Mouse (Mus musculus) thymus, postnatal 0 days (tissue): ENCODE results near the gene Ak9. TPM values are rescaled to one million over a fixed set of nuclear protein-coding genes. Genes with fewer than 3 reads are reported as not detected.

Source experiments
- DNase-seq: peaks from one replicate; pipeline ENCODE4 v3.0.0-alpha.2; 2015; ENCODE audit warnings: low spot score
- polyA plus RNA-seq: library from polyadenylated mRNA; unstranded; fragments of >200 nt; fragmentation: Nextera tagmentation; extraction: Ambion mirVana; gene quantifications from 2 replicates; pipeline ENCODE4 v1.2.1, GENCODE M21; 2015

Gene Ak9
- polyA plus RNA-seq = 0.04 TPM in 1 of 2 replicates, not detected in the other

DNA sequence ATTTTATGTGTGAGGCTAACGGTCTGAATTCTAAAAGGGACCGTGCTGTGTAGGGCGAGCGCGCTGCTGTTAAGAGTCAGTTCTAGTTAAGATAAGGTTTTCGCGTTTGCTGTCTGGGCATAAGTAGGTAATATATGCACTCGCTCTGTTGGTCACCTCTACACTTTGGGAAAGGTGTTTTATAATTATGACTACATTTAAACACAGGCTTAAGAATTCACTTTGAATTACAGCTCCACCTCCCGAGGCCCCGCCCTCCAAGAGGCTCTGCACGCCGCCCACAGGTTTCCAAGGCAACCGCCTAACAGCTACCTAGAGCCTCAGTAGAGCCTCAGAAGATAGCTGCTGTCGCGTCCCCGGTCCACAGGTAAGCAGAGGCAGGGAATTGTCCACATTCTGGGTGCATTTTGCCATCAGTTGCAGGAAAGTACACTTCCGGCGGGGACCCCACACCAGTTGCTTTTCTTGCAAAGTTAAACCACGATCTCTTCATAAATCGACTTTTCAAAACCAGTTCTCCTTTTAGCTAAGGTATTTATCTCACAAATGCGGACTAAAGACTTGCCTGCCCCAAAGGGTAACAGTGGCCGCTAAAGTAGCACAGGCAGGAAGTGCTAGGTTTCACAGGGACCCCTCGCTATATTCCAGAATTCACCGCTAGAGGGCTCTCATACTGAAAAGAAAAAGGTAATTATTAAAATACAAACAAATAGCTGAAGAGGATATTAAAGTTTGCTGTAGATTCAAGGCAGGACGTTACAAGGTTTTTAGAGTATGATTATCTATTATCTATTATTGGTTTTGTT lies at the start of gene Ak9:
TSS of gene Ak9 (plus strand) at position 342 of the 806 bp plus-strand sequence.
- peak; percentile 90 for DNase-seq

GRCm38 (mm10) chr10:41260243-41261006 lies 43.4 kb upstream of the Ak9 start:
- DNase-seq = no peak

DNA sequence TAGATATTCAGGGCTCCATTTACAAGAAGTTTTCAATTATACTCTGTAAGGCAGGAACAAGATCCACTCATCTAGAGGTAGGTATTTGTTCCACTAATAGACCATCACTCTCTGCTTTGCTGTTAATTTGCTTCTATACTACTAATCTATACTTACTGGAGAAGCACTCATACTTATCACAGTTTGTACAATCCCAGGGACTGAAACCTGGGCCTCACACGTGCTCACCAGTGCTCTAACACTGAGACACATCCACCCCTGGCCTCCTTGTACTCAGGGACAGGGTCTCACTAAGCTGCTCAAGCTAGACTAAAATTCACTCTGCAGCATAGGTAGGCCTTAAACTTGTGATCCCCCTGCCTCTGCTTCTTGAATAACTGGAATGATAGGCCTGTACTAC lies 42.6 kb upstream of the Ak9 start:
- DNase-seq = no peak

GRCm38 (mm10) chr10:41261889-41262288 lies 41.9 kb upstream of the Ak9 start:
- no peak for DNase-seq

DNA sequence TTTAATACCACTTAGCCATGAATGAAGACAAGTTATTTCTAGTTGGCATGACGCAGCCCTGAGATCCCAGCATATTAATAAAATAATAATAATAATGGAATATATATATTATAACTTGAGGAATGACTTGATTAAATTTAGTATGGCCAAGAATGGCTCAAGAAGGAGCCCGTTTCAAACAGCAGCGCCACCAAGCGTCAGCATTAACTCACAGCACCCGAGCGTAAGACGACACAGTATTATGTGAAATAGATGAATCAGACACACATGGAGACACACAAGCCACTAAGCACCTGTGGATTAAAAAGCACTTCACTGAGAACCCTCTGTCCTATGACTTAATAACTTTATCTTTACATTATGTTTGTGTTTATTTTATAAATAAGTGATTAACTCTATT lies 31.9 kb upstream of the Ak9 start:
- DNase-seq = no peak

DNA sequence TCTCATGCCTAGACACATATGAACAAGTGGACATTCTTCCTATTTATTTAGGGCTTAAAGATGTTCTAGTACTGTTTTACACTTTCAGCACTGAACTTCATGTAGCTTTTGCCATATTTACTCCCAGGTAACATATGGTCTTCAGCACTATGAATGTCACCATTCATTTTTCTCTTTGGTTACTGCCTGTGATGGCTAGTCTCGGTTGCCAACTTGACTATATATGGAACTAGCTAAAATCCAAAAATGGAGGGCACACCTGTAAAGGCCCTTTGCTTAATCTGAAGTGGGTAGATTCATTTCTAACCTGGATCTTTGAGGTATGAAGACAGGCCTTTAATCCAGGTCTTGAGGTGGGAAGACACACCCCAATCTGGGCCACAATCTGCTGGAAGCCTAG lies 28.9 kb upstream of the Ak9 start:
- DNase-seq = no peak

DNA sequence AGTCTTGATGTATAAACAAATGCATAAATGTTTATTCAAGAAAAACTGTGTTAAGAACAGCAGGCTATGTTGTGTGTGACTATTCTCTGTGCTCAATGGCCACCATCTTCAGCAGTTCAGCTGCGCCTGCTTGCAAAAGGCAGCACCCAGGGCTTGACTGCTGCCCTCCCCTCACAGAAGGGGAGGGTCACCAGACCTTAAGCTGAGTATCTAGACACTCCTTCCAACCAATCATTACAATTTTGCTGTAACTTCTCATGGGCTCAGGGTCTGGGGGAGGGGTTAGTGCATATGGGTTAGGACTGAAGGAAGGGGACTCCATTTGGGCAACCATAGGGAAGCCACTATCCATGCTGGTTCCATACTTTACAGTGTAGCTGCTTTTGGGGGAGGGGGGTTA lies 25.0 kb upstream of the Ak9 start:
- no peak for DNase-seq

- no peak for DNase-seq
Observed at GRCm38 (mm10) chr10:41280177-41280576, 23.6 kb upstream of the Ak9 start.

GRCm38 (mm10) chr10:41280796-41281195 lies 23.0 kb upstream of the Ak9 start:
- DNase-seq = no peak

DNA sequence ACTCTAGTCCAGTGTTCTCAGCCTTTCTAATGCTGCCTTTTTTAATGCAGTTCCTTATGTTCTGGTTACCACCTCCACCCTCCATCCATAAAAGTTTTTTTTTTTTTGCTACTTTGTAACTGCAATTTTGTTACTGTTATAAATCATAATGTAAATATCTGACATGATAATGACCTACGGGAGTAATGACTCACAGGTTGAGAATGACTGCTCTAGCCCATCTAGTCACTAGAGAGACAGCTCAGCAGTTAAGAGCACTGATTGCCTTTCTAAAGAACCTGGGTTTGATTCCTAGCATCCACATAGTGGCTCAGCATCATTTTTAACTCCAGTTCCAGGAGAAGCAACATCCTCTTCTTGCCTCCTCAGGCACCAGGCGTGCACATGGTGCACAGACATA lies 21.7 kb upstream of the Ak9 start:
- DNase-seq = no peak

- DNase-seq = no peak
Observed at GRCm38 (mm10) chr10:41287618-41288017, 16.2 kb upstream of the Ak9 start.

DNA sequence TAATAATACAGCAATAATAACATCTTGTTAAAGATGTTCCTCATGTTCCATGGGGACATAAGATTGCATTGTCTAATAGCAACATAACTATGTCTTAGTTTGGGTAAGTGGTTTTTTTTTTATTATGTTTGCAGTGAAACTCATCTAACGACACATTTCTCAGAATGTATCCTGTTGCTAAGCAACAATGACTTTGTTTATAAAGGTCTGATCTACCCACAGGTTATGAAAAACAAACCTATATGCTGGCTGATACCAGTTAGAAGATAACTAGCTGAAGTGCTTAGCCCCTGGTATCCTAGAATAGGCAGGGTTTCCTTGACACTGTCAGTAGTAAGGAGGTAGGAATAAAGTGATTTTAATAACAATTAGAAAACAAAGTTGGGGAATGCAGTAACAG lies 15.7 kb upstream of the Ak9 start:
- DNase-seq = no peak

GRCm38 (mm10) chr10:41288771-41289415 lies 14.9 kb upstream of the Ak9 start:
- DNase-seq = peak; percentile 85

DNA sequence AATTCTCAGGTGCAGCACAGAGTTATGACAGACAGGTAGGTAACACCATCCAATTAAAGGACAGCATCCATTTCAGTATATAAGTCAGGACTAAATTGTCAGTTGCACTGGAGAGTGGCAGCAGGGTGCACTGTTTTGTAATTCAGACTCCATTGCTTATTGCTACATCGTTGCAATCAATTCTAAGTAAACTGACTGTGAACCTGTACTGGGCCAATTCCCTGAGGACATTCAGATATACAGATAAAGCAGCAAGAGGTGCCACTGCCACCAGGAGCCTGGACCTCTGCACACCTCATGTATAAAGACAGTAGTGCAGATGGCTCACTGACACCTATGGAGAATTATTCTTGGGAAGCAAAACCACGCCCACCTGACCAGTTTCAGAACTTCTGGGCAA lies 12.8 kb upstream of the Ak9 start:
- no peak for DNase-seq

DNA sequence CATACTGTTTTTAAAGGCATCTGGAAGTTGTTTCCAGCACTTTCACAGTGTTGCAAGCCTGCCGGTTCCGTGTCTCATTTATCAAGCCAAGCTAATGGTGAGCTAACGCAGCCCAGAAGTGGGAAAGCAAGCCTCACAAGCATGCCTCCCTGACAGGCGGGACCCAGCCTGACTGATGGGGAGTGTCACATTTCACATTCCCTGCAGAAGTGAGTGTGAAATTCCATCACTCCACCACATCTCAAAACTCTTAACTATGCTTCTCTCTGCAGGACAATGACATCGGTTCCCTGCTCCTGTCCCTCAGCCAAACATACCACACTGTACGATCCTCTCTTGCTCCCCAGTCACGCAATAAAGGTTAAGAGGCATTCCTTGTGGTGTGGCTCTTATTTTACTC lies 10.8 kb upstream of the Ak9 start:
- DNase-seq = no peak

GRCm38 (mm10) chr10:41294734-41295133 lies 9.0 kb upstream of the Ak9 start:
- DNase-seq = no peak

GRCm38 (mm10) chr10:41295145-41295544 lies 8.6 kb upstream of the Ak9 start:
- no peak for DNase-seq

DNA sequence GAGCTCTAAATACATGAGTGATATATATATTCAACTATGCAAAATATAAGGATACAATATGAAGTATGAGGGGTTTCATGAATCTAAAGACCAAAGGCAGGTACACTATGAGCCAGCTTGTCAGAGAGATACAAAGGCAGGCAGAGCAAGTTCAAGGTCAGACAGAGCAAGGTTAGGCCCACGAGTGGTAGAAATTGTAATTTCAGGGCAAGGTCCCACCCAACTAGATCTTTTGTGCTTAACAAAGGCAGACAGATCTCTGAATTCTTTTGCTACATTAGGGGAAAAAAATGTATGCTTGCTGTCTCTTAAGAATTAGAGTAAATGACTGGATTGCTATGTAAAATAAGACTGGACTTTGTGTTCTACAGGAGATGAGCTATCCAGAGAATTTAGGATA lies 3.6 kb upstream of the Ak9 start:
- DNase-seq = no peak

DNA sequence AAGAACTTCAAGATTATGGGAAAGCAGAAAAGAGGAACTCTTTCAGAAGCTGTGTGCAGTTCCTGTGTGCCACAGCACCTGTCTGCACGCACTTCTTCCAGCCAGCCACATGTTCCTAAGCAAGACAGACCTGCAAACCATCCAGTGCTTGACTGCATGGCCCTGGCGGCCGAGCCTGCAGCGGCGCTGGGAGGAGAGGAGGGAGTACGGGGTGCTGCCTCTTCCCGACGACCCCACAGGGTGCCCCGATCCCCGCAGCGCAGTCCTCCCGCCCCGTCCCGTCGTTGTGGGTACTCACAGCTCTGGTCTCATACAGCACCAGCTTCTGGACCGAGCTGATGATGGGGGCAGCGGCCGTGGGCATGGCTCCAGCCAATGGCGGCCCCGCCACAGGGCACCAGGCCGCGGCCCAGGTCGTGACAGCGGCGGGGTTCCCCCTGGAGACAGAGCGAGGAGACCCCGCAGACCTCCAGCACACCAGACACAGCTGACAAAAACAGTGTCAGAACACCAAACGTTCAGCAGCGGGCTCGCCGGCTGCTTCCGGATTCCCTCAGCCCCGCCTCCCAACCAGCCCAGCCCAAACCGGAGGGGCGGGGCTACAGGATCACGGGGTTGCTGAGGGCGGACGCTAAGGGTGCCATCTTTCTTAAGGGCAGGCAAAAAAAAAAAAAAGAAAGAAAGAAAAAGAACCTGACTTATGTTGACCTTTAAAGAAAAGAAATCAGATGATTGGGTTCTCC lies 920 bp upstream of the Ak9 start, which contains the start of gene Fig4:
TSS of gene Fig4 (minus strand) at position 572 of the 743 bp plus-strand sequence.
- peak; percentile 96 for DNase-seq

GRCm38 (mm10) chr10:41304961-41305455 lies 1.2 kb downstream of the Ak9 start:
- no peak for DNase-seq

GRCm38 (mm10) chr10:41308205-41308604 lies 4.4 kb downstream of the Ak9 start:
- no peak for DNase-seq
